Mouse (Mus musculus) ES-E14 (cell line): Measurements from ENCODE around the gene Lrrc4.

Experiments used
- CHD2 ChIP-seq: IDR thresholded peaks from 2 replicates; pipeline ENCODE4 v1.6.1; 2014; ENCODE audit warnings: mild to moderate bottlenecking, low read depth, low read length, inconsistent platforms
- HCFC1 ChIP-seq: IDR thresholded peaks from 2 replicates; pipeline ENCODE4 v1.6.1; 2012; ENCODE audit warnings: low read length, inconsistent platforms, borderline replicate concordance; ENCODE audit not compliant: insufficient read depth
- MAFK ChIP-seq: IDR thresholded peaks from 2 replicates; pipeline ENCODE4 v1.6.1; 2014; ENCODE audit warnings: mild to moderate bottlenecking, low read depth, low read length, inconsistent platforms; ENCODE audit not compliant: insufficient read depth
- ZC3H11A ChIP-seq: IDR thresholded peaks from 2 replicates; pipeline ENCODE4 v1.6.1; 2012; ENCODE audit warnings: low read depth, mild to moderate bottlenecking, inconsistent platforms, low read length, borderline replicate concordance

GRCm38 (mm10) chr6:28859094-28859493 is 27.5 kb upstream of the Lrrc4 start:
- TF ChIP-seq ZC3H11A (no peak), MAFK (no peak), HCFC1 (no peak), CHD2 (no peak)
